Mouse (Mus musculus): ENCODE measurements around the gene Ncf1.

DNA sequence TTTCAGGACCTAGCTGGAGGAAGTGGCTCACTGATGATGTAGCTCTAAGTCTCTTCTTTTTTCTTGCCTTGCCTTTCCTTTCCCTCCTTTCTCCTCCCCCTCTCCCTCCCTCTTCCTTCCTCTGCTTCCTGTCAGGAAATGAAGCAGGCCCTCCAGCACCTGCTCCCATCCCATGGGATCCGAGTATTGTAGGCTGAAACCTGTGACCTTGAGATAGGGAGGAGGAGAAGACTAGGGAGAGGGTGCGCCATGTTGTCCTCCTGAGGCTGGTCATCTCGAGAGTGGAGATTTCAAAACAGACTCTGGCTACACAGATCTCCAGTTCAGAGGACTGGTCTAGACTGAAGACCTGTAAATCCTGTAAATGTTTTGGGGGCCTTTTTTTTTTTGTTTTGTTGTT is 47.3 kb downstream of the Ncf1 start:
- TF ChIP-seq CTCF (IDR thresholded peaks at IDR 0.05) (no peak), POLR2A (IDR thresholded peaks at IDR 0.05; ENCODE audit: insufficient read depth, low read depth, low read length) (no peak)
